Comparison of ENCODE assay signal across 1 mouse cellular context in the genomic region with DNA sequence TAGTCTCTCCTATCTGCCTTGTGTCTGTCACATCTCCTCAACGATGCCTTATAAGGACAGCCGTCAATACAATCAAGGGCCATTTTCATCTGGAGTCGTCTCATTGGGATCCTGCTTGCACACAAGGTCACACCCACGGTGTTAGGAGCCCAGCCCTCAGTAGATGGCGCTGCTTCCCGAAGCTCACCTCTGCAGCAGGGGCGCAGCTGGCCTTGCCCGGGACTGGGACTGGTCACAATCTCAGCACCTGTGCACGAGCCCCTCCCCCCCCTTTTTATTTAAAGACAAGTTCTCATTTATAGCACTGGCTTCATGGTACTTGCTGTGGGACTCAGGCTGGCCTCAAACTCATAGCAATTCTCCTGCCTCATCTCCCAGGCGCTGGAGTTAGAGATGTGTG.
TF ChIP-seq lines count a peak whose summit lies in the region.

No protein-coding gene starts in this region.

TF ChIP-seq in CH12.LX, 34 proteins besides CTCF, POLR2A, EP300 and RAD21:
- peak; percentile 87 for TF ChIP-seq BHLHE40 (IDR thresholded peaks at IDR 0.05; ENCODE audit: low read depth, low read length)
- TF ChIP-seq TBP (conservative IDR thresholded peaks at IDR 0.05; ENCODE audit: low read depth, low read length) = no peak
- peak; percentile 50; the same call in 1 of the 2 replicates for TF ChIP-seq IRF4 (IDR thresholded peaks at IDR 0.05; ENCODE audit: low read depth, low read length)
- TF ChIP-seq USF2 (conservative IDR thresholded peaks at IDR 0.05; ENCODE audit: low read depth, low read length) = no peak
- TF ChIP-seq KAT2A (IDR thresholded peaks at IDR 0.05; ENCODE audit: insufficient replicate concordance, low read length) = no peak
- TF ChIP-seq JUN (IDR thresholded peaks at IDR 0.05; ENCODE audit: insufficient read depth, low read depth, low read length) = no peak
- no peak for TF ChIP-seq JUND (conservative IDR thresholded peaks at IDR 0.05; ENCODE audit: low read depth, low read length)
- TF ChIP-seq RCOR1 (conservative IDR thresholded peaks at IDR 0.05; ENCODE audit: low read depth, low read length) = no peak
- TF ChIP-seq MAX (IDR thresholded peaks at IDR 0.05; ENCODE audit: low read length) = no peak
- peak; percentile 43; the same call in 1 of the 2 replicates for TF ChIP-seq MEF2A (IDR thresholded peaks at IDR 0.05; ENCODE audit: borderline replicate concordance, low read depth, low read length)
- no peak; the same call in 1 of the 2 replicates for TF ChIP-seq MXI1 (IDR thresholded peaks at IDR 0.05; ENCODE audit: low read depth, low read length)
- no peak for TF ChIP-seq HCFC1 (IDR thresholded peaks at IDR 0.05; ENCODE audit: low read depth, low read length)
- TF ChIP-seq ZNF384 (IDR thresholded peaks at IDR 0.05; ENCODE audit: low read depth, low read length) = no peak
- TF ChIP-seq NRF1 (IDR thresholded peaks at IDR 0.05; ENCODE audit: low read depth, low read length) = no peak
- 0 out of 2 replicates have a peak, but pooled peaks have one; percentile 32 for TF ChIP-seq MYC (IDR thresholded peaks at IDR 0.05; ENCODE audit: low read depth, low read length)
- TF ChIP-seq USF1 (IDR thresholded peaks at IDR 0.05; ENCODE audit: low read depth, low read length) = no peak
- TF ChIP-seq CHD1 (IDR thresholded peaks at IDR 0.05; ENCODE audit: low read depth, low read length) = no peak
- TF ChIP-seq GABPA (IDR thresholded peaks at IDR 0.05; ENCODE audit: insufficient replicate concordance, low read depth, low read length) = no peak
- no peak for TF ChIP-seq MAZ (IDR thresholded peaks at IDR 0.05; ENCODE audit: low read depth, low read length)
- TF ChIP-seq ELF1 (IDR thresholded peaks at IDR 0.05; ENCODE audit: low read depth, low read length) = peak; percentile 50; the same call in 1 of the 2 replicates
- TF ChIP-seq MAFK (IDR thresholded peaks at IDR 0.05; ENCODE audit: insufficient replicate concordance, low read length) = no peak
- TF ChIP-seq ZKSCAN1 (IDR thresholded peaks at IDR 0.05; ENCODE audit: borderline replicate concordance, low read depth, low read length) = no peak
- TF ChIP-seq CHD2 (IDR thresholded peaks at IDR 0.05; ENCODE audit: low read length) = peak; percentile 65; the same call in 1 of the 2 replicates
- peak; percentile 27 for TF ChIP-seq ETS1 (conservative IDR thresholded peaks at IDR 0.05; ENCODE audit: low read depth, low read length)
- TF ChIP-seq SIN3A (IDR thresholded peaks at IDR 0.05; ENCODE audit: low read length) = no peak
- no peak for TF ChIP-seq ZMIZ1 (IDR thresholded peaks at IDR 0.05; ENCODE audit: low read depth, low read length)
- TF ChIP-seq E2F4 (IDR thresholded peaks at IDR 0.05; ENCODE audit: insufficient replicate concordance, low read depth, low read length) = no peak
- peak; percentile 55; the same call in 1 of the 2 replicates for TF ChIP-seq NELFE (IDR thresholded peaks at IDR 0.05; ENCODE audit: low read depth, low read length)
- peak; percentile 70 for TF ChIP-seq ZC3H11A (IDR thresholded peaks at IDR 0.05; ENCODE audit: low read depth, low read length)
- TF ChIP-seq TCF12 (IDR thresholded peaks at IDR 0.05; ENCODE audit: low read depth, low read length) = peak; percentile 92
- peak; percentile 96 for TF ChIP-seq SMC3 (IDR thresholded peaks at IDR 0.05; ENCODE audit: low read depth, low read length)
- no peak for TF ChIP-seq PAX5 (IDR thresholded peaks at IDR 0.05; ENCODE audit: low read length)
- no peak for TF ChIP-seq UBTF (IDR thresholded peaks at IDR 0.05; ENCODE audit: low read depth, low read length)
- TF ChIP-seq POLR2AphosphoS2 (IDR thresholded peaks at IDR 0.05; ENCODE audit: low read depth, low read length) = no peak
